Mouse (Mus musculus): ENCODE results near the gene Dusp28.
A peak's percentile ranks its signal among the peaks of the same experiment; 100 is the strongest.

Gene Dusp28

DNA sequence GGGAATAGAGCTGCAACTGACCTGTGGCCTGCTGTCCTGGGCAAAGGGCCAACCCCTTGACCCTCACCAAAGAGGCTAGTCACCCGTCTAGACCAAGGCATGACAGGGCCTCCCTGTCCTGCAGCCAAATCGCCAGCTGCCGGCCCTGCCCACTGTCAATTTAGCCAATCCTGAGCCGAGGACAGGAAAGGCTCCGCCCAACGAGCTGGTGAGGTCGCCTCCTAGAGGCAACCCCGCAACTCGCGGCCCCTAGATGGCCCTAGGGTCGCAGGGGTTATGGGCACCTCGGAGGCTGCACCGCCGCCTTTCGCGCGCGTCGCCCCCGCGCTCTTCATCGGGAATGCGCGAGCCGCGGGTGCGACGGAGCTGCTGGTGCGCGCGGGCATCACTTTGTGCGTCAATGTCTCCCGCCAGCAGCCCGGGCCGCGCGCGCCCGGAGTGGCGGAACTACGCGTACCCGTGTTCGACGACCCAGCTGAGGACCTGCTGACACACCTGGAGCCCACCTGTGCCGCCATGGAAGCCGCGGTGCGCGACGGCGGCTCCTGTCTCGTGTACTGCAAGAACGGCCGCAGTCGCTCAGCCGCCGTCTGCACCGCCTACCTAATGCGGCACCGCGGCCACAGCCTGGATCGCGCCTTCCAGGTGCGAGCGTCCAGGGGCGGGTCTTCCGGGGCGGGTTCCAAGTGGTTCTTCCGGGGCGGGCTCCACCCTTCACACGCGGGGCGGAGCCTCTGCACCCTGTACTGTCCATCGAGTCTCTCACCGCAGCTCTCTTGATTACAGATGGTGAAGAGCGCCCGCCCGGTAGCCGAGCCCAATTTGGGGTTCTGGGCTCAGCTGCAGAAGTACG is at the start of gene Dusp28:
TSS of gene Dusp28 (plus strand) at position 203 of the 853 bp plus-strand sequence.
- peak; percentile 90 for DNase-seq (ENCODE audit: low read depth, low spot score)

DNA sequence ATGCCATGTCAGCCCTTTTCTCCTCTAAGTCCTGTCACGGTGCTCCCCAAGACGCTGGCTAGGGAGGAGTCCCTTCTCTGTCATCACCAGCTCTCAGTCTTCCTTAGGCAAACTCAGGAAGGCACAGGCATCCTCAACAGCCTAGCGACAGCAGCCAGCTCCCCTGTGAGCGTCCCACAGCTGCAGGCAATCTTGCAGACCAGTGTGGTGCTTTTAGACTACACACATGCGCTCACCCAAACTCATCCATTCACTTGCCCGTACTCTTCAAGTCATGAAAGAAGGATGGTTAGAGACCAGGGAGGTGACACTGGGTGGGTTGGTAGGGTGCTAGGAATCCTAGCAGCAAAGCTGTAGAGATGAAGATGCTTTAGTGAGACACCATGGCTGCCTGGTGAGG is 45.3 kb upstream of the Dusp28 start:
- DNase-seq (ENCODE audit: low read depth, low spot score) = no peak

DNA sequence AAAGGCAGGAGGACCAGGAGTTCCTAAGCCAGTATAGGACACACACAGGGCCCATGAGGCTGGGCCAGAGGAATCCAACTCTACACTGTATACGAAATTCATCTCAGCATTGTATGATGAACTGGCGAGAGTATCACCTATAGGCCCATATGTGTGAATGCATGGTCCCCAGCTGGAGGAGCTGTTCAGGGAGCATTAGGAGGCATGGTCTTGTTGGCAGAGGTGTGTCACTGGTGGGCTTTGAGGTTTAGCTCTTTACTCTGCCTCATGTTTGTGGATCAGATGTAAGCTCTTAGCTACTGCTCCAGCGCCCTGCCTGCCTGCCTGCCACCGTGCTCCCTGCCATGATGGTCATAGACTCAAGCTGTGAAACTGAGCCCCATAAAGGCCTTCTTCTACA is 43.5 kb upstream of the Dusp28 start:
- no peak for DNase-seq (ENCODE audit: low read depth, low spot score)

GRCm38 (mm10) chr1:92866170-92866569 is 40.6 kb upstream of the Dusp28 start:
- DNase-seq (ENCODE audit: low read depth, low spot score) = no peak

DNA sequence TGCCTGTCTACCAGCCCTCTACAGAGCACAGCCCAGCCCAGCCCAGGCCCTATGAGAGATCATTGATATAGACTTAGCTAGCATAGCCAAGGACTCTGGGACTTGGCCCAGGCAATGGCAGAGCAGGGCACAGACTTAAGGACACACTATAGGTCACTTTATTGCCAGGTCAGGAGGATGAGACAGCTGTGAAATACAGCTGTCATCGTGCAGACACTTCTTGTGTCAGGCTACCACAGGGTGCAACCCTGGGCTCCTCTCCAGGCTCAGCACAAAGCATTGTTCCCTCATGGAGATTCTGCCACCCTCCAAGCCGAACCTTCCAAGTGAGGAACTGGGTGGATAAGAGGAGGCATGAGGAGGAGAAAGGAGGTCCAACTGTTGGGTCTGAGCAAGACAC is 36.8 kb upstream of the Dusp28 start:
- no peak for DNase-seq (ENCODE audit: low read depth, low spot score)

GRCm38 (mm10) chr1:92872666-92873065 is 34.1 kb upstream of the Dusp28 start:
- DNase-seq (ENCODE audit: low read depth, low spot score) = no peak

DNA sequence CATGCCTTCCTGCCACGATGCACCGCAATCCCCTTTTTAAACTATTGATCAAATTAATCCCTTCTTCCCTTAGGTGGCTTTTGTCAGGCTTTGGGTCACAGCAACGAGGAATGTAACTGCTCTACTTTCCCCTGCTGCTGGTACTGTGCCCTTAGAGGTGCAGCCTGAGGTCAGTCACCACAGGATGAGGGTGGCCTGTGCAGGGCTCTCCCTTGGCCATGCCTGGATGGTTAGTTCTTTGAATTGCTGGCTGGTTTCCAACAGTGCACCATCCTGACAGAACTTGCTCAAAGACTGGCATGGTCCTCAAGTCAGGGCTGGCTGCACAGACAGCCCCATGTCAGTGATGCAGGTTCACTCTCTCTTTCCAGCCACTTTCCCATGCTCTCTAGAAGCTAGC is 32.8 kb upstream of the Dusp28 start:
- DNase-seq (ENCODE audit: low read depth, low spot score) = no peak

GRCm38 (mm10) chr1:92875360-92876111 is 31.2 kb upstream of the Dusp28 start:
- no peak for DNase-seq (ENCODE audit: low read depth, low spot score)

DNA sequence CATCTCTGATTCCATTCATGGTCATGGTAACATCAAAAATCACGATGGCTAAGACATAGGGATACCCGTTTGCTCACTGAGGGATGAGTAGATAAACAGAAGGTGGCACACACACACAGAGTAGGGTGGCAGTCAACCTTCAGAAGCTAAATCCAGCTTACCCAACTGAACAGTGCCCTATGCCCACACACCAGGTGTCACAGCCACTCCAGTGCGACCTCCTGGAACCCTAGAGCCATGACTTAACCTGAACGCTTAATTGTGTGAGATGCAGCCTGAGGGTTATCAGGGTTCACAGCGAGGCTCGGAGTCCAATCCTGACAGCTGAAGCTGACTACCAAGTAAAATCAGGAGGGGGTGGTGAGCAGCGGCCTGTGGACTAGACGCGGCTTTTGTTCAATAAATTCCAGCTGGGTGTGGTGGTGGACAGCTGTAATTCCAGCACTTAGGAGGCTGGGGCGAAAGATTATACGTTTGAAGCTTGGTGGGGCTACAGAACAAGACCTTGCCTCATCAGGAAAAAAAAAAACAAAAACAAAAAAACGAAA is 29.3 kb upstream of the Dusp28 start:
- no peak for DNase-seq (ENCODE audit: low read depth, low spot score)

DNA sequence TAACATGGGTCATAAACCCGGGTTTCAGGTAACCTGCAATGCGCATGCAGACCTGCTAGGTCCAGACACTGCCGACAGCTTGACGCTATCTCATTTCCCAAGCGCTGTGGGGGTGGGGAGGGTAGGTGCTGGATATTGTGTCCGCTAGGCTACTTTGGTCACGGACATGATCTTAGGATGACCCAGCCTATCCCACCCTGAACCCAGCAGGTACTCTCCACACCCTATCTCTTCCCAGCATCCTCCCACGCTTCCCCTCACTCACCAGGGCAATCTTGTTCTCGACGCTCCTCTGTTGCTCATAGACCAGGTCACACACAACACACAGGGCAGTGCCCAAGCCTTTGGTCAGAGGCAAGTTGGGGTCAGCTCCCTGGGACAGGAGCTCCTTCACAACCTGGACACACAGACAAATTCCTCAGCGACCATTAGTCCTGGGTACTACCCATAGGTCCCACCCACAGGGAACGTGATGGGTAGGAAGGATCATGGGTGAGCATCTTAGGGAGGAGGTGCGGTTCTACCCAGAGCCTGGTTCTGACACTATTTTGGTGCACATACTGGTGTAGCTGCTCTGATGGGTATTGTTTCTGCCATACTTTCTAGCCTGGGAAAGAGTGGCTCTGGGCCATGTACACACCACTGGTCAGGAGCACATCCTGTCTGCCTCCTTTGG is 28.6 kb upstream of the Dusp28 start:
- DNase-seq (ENCODE audit: low read depth, low spot score) = no peak

DNA sequence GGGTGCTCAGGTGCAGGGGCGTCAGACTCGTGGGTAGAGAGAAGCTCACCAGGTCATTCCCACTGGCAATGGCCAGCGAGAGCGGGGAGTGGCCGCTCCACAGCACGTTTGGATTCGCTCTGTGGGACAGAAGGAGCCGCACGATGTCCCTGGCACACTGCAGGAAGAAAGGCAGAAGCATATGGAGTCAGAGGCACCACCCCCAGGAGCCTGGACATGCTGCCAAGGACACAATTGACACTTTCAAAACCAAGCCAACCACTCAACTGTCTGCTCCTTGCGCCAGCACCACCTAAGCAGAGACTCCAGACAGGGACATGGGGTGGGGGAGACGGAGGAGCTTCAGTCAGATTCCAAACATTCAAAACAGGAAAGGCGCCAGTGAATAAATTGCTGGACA is 27.5 kb upstream of the Dusp28 start:
- DNase-seq (ENCODE audit: low read depth, low spot score) = no peak

DNA sequence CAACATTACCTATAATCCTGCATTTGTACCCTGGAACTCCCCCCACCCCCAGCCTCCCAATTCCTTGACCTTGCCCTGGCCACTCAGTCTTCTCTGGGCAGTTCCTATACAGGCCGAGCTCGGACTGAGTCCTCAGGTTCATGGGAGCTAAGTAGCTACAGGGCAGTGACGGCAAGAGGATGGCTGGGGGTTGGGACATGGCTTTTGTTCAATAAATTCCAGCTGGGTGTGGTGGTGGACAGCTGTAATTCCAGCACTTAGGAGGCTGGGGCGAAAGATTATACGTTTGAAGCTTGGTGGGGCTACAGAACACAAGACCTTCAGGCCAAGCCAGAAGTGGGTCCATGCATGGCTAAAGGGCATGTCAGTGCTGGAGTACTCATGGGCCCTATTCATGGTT is 26.7 kb upstream of the Dusp28 start:
- DNase-seq (ENCODE audit: low read depth, low spot score) = no peak

DNA sequence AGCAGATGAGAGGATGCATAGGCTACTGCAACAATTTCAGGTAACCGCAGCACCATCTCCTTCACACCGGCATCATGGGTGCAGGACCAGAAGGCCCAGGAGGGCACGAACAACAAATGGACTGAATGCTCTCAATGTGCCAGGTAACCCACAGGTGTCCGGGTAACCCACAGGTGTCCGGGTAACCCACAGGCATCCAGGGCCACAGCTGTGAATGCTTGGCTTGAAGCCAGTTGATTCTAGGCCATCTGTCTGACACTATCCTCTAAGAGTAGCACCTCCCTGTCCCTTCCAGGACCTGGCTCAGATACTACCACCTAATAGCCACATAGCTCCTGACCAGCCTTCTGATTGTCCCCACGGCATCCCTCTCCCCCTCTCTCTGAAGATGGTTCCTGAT is 24.8 kb upstream of the Dusp28 start:
- no peak for DNase-seq (ENCODE audit: low read depth, low spot score)

DNA sequence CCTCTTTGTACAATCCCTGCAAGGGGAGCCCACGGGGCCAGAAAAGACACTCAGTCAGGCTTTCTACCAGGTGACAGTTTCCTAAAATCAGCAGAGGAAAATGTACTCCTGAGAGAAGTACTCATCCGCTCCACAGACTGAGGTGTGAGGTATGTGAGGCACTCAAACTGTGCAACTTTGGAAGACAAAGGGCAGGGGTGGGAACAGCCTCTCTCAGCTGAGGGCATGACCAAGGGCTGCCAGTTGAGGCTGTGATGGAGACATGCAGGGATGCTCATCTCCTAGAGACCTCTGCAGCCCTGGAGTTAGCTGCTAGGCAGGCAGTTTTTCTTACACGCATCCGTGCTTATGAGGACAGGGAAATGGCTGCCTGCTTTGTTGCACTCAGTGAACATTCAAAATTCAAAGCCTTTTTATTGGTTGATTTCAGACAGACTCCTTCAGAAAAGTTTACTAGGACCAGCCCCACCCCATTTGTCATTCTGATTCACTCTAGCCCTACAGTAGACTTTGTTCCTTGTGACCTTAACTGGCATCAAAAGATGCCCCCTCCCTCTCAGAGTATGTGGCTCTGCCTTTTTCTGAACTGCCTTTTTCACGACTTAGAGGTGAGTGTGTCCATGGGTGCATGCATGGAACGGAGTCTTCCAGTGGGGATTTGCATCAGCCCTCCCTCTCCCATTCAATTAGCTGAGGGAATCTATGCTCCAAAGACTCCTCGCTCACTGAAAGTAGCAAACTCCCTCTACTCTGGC is 17.7 kb upstream of the Dusp28 start:
- peak; percentile 89 for DNase-seq (ENCODE audit: low read depth, low spot score)

- no peak for DNase-seq (ENCODE audit: low read depth, low spot score)
These were observed 14.0 kb upstream of the Dusp28 start for GRCm38 (mm10) chr1:92892791-92893190.

DNA sequence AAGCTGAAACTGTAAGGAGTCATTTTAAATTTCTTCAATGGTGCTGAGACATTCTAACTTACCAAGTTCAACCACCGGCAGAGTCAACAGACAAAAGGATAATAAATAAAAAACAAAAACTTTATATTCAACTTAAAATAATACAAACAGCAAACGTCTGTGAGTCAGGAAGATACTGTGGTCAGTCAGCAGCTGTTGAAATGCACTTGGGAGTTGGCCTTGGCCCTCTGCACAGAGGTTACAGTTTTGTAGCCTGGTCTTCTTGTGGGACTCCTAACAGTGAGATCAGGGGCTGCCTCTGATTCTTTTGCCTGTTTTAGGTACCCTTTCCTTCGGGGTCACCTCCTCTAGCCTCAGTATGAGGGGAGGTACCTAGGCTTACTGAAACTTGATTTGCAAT is 12.9 kb upstream of the Dusp28 start:
- no peak for DNase-seq (ENCODE audit: low read depth, low spot score)

DNA sequence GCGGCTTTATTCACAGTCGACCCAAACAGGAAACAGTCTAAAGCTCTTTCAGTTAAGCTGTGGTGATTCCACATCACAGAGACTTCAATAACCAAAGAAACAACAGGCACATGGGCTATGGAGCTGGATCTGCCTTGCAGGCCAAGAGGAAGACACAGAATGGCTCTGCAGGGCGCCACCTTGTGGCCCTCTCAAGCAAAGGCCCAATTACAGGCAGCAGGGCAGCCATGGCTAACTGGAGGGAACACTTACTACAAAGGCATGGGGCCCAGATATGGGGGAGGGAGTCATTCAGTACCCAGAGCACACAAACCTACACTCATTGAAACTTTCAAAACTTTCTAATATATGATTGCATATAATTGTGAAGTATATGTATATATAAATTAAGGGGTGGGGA is 11.7 kb upstream of the Dusp28 start:
- DNase-seq (ENCODE audit: low read depth, low spot score) = peak; percentile 91

DNA sequence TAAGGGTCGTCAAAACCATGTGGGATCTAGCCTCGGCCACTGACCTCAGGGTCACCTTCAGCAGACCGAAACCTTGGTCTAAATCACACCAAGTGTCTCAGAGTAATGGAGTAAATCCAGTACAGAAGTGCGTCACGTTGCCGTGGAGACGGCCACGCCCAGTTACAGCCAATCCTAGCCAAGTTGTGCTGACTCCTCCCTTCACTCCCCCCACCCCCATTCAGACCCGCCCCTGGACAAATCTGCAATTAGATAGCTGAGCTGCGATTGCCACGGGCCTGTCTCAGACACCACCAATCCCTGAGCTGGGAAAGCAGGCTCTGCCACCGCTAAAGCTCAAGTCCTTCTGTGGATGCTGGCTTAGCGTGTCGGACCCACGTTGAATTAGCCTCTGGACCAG is 4.0 kb upstream of the Dusp28 start, which contains the start of gene Ankmy1:
TSS of gene Ankmy1 (minus strand) at position 121 of the 400 bp plus-strand sequence.
- DNase-seq (ENCODE audit: low read depth, low spot score) = peak; percentile 93

GRCm38 (mm10) chr1:92903627-92904026 is 3.2 kb upstream of the Dusp28 start:
- DNase-seq (ENCODE audit: low read depth, low spot score) = no peak

DNA sequence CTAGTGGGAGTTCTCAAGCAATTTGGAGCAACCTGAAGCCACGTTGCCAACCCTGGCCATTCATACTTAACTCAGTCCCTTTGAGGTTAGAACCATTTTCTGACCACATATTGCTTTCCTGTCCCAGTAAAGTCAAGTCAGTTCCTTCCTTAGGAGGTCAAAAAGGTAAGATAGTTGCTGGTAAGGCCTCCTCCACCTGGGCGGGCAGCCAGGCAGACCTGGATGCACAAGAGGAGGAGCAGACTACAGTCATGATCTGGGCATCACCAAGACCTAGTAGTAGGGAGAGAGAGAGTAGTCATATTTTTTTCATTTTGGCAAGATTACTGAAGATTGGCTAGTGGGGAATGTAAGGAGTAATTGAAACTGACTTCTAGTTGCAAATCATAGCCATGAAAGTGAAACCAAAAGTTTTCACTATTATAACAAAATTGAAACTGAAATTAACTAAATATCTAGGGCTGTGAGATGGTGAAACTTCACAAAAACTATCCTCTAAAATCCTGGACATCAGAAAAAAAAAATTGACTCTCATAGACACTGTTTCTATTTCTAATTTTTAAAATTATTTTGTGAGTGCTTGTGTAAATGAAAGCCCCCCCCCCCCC is 974 bp upstream of the Dusp28 start:
- no peak for DNase-seq (ENCODE audit: low read depth, low spot score)

All from ES-CJ7 (cell line).